Mouse (Mus musculus): ENCODE measurements at regions not wholly inside any gene's neighbourhood (a gene's known extent, or its start where the extent isn't known, plus 50 kb on each side); places are given as distances from the start of the nearest gene placed in this dataset.
A peak's percentile ranks its signal among the peaks of the same experiment; 100 is the strongest.

DNA sequence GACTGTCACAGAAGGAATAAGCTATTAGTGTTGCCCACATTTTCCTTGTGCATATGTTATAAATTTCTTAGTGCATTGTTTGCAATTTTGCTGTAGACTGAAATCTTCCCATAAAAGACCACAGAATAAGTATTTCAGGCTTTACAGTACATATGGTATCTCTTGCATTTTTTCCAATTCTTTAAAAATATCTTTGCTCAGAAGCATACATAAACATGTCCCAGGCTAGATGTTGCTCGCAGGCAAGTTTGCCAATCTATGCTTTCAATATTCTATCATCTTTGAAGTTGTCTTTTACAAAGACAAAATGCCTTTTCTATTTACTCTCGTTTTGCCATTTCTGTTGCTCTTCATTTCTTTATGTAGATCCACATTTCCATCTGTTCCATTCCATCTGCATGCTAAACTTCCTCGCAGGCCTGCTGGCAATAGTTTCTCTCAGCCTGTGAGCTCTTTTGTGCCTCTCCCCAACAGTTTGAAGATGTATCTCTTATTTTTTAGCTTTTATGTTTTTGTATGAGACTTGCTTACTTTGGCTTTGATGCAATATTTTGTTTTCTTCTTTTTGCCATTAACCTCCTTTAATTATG, 120.0 kb upstream of the Cdr1 start:
- DNase-seq (ENCODE audit: low spot score in 2 of 2) = peak; percentile 7 to 19
- intact Hi-C loops (cut with DNase I) = loop anchor here (10.0 kb wide), 1 partner anchor 131 kb away; no protein-coding TSS in a partner anchor

DNA sequence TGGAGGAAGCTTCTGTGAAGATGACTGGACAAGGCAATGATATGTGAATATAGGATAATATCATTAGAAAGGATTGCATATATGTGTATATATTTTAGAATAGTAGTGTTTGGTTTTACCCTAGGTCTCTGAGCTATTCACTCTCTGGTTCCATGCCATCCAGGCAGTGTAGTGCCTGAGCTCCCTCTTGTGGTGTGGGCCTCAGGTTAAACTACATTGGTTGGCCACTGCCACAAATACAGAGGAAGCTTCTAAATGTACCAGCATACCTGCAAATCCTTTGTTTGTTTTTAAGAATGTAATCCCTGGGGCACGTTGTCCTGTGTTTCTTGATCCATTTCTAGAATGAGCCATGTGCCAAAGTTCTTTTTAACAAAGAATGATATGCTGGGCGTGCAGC, 119.1 kb upstream of the Cdr1 start:
- DNase-seq (ENCODE audit: low spot score in 2 of 2) = peak in 1 of 2 experiments; percentile 4
- intact Hi-C loops (cut with DNase I) = loop anchor here (10.0 kb wide), 1 partner anchor 130 kb away; no protein-coding TSS in a partner anchor
